Mouse (Mus musculus) lung, postnatal 0 days (tissue): ENCODE data around the gene Gm8947.
"Not testable (repeated sequence)": the region's sequence is repeated elsewhere in the genome, so short reads cannot be mapped to it uniquely, and the experiment has no call there.

Source experiments
- CTCF ChIP-seq: IDR thresholded peaks from 2 replicates; pipeline ENCODE4 v1.5.1; 2016; ENCODE audit warnings: antibody characterized with exemption, mild to moderate bottlenecking
- EP300 ChIP-seq: IDR thresholded peaks from 2 replicates; pipeline ENCODE4 v1.6.1; 2016; ENCODE audit warnings: antibody characterized with exemption, mild to moderate bottlenecking, control low read depth

GRCm38 (mm10) chr1:151211666-151212065, 19.5 kb downstream of the Gm8947 start:
- TF ChIP-seq CTCF, EP300: not testable (repeated sequence)
